Mouse (Mus musculus) megakaryocyte-erythroid progenitor cell, adult 5-6 weeks (primary cell): ENCODE results near the gene Gm28043. TPM values are rescaled to one million over a fixed set of nuclear protein-coding genes. Genes with fewer than 3 reads are reported as not detected.
"Not testable (repeated sequence)": the region's sequence is repeated elsewhere in the genome, so short reads cannot be mapped to it uniquely, and the experiment has no call there.

Experiments
- ATAC-seq: replicated peaks from 2 replicates; pipeline ENCODE4 v1.8.0; 2016; ENCODE audit warnings: mild to moderate bottlenecking, inconsistent platforms; ENCODE audit not compliant: severe bottlenecking, poor library complexity, low FRiP score, low TSS enrichment
- total RNA-seq, 2 experiments: library from RNA; stranded (forward) in 1 of 2; stranded (reverse) in 1 of 2; fragments of 200-1000, 215-1000 nt in 1 of 2; fragments of >200 nt in 1 of 2; fragmentation: Nextera tagmentation in 1 of 2; gene quantifications; 2 replicates each; pipeline ENCODE4 v1.2.3; 2014 to 2017

The Gm28043 gene
- 5.9 and 8.2 TPM in 2 replicates for total RNA-seq (2014; fragmentation: Nextera tagmentation)
- 4.0 and 8.2 TPM in 2 replicates for total RNA-seq (2017)

GRCm38 (mm10) chr17:29614115-29615023, at the start of gene Gm28043, which contains the start of gene Rnf8:
Gene Gm28043, plus strand, starts transcription at chr17:29614876.
Gene Rnf8, plus strand, starts transcription at chr17:29614790.
- ATAC-seq = peak; percentile 90

GRCm38 (mm10) chr17:29565521-29565920, 49.2 kb upstream of the Gm28043 start:
- ATAC-seq = no peak

GRCm38 (mm10) chr17:29568435-29568834, 46.2 kb upstream of the Gm28043 start:
- no peak for ATAC-seq

- no peak for ATAC-seq
These were observed 44.8 kb upstream of the Gm28043 start for GRCm38 (mm10) chr17:29569831-29570230.

- ATAC-seq = no peak
These were observed 35.0 kb upstream of the Gm28043 start for GRCm38 (mm10) chr17:29579579-29580126.

GRCm38 (mm10) chr17:29583569-29583968, 31.1 kb upstream of the Gm28043 start:
- no peak for ATAC-seq

GRCm38 (mm10) chr17:29584306-29584705, 30.4 kb upstream of the Gm28043 start:
- no peak for ATAC-seq

- no peak for ATAC-seq
These were observed 29.9 kb upstream of the Gm28043 start for GRCm38 (mm10) chr17:29584737-29585136.

- ATAC-seq = no peak
These were observed 29.2 kb upstream of the Gm28043 start for GRCm38 (mm10) chr17:29585446-29585845.

GRCm38 (mm10) chr17:29586921-29587320, 27.8 kb upstream of the Gm28043 start:
- ATAC-seq = no peak

- ATAC-seq = no peak
These were observed 25.3 kb upstream of the Gm28043 start for GRCm38 (mm10) chr17:29589221-29589898.

- no peak for ATAC-seq
These were observed 18.5 kb upstream of the Gm28043 start for GRCm38 (mm10) chr17:29595891-29596770.

GRCm38 (mm10) chr17:29596771-29597132, 17.9 kb upstream of the Gm28043 start:
- no peak for ATAC-seq

- no peak for ATAC-seq
These were observed 15.6 kb upstream of the Gm28043 start for GRCm38 (mm10) chr17:29599051-29599450.

GRCm38 (mm10) chr17:29599537-29599936, 15.1 kb upstream of the Gm28043 start:
- ATAC-seq = no peak

- no peak for ATAC-seq
These were observed 13.3 kb upstream of the Gm28043 start for GRCm38 (mm10) chr17:29601391-29601790.

GRCm38 (mm10) chr17:29603283-29603682, 11.4 kb upstream of the Gm28043 start:
- ATAC-seq = no peak

- not testable (repeated sequence) for ATAC-seq
These were observed 1.2 kb upstream of the Gm28043 start for GRCm38 (mm10) chr17:29613453-29613852.

GRCm38 (mm10) chr17:29615024-29615551, 412 bp downstream of the Gm28043 start:
- no peak for ATAC-seq
